Mouse (Mus musculus) frontal cortex, postnatal 25 days (tissue): Measurements from ENCODE around the gene Arhgef19.

Experiments used
- DNase-seq, 2 experiments: peaks; one replicate each; pipeline ENCODE4 v3.0.0; 2022; ENCODE audit warnings: low spot score in 2 of 2

The Arhgef19 gene

DNA sequence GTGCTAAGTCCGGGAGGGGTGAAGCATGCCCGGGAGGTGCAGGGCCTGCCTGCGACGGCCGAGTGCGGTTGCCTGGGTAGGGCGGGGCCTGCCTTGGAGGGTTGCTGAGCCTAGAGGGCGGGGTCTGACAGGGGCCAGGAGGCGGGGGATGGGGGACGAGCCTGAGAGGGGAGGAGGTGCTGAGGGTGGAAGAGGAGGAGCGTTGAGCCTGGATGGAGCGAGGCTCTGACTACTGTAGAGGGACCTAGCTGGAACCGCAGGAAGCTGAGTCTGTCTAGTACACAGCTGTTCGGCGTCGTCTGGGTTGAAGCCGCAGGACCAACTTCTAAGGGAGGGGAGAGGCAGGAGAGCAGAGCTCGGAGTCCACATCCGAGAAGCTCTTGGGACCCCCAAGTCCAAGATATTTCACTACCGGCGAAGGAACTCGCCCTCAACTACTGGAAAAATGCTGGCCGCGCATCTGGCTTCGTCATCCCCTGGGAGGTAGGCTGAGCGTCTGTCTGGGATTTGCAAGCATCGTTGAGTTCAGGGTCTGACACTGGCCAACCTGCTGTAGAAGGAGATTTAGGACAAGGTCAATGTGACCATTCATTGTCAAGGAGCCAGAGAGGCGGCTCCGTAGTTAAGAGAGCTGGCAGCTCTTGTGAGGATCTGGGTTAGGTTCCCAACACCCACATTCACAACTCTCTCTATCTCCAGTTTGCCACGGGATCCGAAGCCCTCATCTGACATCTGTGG, at the start of gene Arhgef19:
Gene Arhgef19 (plus strand): TSS at position 112 of the 738 bp plus-strand sequence.
- no peak for DNase-seq

GRCm38 (mm10) chr4:141191294-141191693, 48.0 kb upstream of the Arhgef19 start:
- no peak for DNase-seq

DNA sequence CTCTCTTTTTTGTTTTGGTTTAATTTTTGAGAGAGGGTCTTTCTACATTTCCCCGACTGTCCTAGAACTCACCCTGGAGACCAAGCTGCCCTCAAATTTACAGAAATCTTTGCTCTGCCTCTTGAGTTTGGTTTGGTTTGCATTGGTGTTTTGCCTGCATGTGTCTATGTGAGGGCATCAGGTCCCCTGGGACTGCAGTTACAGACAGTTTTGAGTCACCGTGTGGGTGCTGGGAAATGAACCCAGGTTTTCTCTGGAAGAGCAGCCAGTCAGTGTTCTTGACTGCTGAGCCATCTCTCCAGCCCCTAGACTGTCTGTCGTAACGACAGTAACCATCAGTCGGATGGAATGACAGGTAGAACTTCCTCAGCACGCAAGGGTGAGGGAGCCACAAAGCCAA, 44.7 kb upstream of the Arhgef19 start:
- no peak for DNase-seq

GRCm38 (mm10) chr4:141196981-141197685, 42.2 kb upstream of the Arhgef19 start:
- DNase-seq, result no peak

GRCm38 (mm10) chr4:141197686-141198035, 41.6 kb upstream of the Arhgef19 start:
- DNase-seq, result no peak

DNA sequence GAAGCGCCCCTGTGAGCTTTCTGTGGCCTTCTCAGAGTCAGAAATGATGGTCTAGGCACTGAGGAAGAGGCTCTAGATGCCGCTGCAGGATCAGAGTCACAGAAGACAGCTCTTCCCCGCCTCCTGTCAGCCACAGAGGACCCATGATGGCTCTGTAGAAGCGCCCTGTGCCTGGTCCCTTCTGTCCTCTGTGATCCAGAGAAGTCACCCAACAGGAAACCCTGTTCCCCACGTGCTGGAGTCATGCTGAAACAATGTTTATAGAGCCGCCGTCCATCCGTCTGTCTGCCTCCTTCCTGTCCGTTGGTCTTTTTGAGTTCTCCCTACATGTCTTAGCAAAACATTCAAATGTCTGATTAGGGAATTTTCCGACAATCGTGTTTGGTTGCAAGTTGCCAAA, 38.4 kb upstream of the Arhgef19 start:
- no peak for DNase-seq

- no peak for DNase-seq
These were observed 37.1 kb upstream of the Arhgef19 start for GRCm38 (mm10) chr4:141202192-141202591.

DNA sequence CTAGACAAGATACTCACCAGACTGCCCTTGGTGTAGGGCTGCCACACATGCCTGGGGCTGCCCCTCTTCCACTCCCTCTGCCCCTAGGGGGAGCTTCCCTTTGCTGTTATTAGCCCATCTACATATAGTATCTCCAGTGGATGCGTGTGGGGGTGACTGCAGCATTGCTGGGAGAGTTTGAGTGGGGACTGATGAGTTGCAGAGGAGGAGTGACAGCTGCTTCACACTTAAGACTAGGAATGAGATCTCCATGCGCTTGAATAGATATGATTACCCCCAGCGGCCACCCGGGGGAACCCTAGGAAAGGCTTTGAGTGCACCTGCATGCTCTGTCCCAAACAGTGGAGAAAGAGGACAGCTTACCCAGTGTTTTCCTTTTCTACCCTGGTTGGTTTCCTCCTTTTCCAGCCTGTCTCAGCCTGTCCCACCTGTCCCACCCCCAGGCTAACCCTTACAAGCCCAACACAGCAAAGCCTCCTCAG, 34.7 kb upstream of the Arhgef19 start:
- peak in 1 of 2 experiments; percentile 26 for DNase-seq

DNA sequence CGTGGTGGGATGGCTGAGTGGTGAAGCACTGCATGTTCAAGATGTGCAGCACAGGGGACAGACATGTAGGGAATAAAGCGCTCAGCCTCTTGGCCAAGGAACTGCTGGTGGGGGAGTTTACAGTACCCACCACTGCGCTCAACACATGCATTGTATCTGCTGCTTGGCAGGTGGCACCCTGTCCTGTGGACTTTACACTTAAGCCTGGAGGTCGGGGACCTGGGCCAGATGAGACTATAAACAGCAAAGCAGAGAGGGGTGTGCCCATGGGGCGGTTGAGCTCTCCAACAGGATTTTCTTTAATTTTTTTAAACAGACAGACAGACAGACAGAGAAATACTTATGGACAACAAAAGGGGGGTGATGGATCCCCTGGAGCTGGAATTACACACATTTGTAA, 32.2 kb upstream of the Arhgef19 start:
- no peak for DNase-seq

DNA sequence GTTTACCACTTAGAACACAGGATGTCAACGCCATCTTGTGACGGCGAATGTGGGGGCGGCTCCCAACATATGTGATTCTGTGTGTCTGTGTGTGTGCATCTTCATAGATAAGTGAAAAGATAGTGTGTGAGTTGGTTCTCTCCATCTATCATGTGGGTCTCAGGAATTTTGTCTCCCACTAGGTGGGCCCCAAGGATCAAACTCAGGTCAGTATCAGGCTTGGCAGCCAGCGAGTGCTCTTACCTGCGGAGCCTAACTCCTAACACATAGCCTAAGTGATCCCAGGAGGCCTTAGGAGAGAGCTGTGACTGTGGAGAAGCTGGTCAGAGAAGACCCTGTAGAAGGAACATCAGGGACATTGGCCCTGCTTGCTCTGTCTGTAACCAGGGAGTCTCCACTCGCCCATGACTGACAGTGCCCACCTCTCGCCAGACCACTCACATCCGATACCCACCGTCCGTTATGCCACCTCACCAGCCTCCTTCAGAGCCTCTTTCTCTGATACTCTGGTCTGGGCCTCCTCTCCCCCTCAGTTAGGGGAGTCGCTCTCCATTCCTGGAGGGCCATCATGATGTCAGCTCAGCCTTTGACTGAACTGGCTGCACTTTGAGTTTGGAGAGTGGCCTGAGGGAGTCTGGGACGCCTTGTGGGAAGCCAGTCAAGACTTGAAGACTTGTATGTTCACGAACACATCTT, 28.6 kb upstream of the Arhgef19 start:
- no peak for DNase-seq

GRCm38 (mm10) chr4:141211646-141212045, 27.7 kb upstream of the Arhgef19 start:
- no peak for DNase-seq

- no peak for DNase-seq
These were observed 26.4 kb upstream of the Arhgef19 start for GRCm38 (mm10) chr4:141212892-141213291.

DNA sequence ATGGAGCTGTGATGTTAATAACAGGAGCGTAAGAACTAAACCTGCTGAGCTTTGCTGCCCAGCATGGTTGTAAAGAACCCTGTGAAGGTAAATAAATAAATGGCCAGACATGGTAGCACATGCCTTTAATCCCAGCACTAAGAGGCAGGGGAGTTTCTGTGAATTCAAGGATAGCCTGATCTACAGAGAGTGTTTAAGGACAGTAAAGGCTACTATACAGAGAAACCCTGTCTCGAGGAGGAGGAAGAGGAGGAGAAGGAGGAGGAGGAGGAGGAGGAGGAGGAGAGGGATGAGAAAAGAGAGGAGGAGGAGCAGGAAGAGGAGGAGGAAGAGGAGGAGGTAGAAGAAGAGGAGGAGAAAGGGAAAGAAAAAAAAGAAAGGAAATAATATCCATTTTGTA, 26.0 kb upstream of the Arhgef19 start:
- no peak for DNase-seq

GRCm38 (mm10) chr4:141213770-141214336, 25.4 kb upstream of the Arhgef19 start, which contains the start of gene Rsg1:
Gene Rsg1 (plus strand): TSS chr4:141213956.
- peak; percentile 88 to 92 for DNase-seq

DNA sequence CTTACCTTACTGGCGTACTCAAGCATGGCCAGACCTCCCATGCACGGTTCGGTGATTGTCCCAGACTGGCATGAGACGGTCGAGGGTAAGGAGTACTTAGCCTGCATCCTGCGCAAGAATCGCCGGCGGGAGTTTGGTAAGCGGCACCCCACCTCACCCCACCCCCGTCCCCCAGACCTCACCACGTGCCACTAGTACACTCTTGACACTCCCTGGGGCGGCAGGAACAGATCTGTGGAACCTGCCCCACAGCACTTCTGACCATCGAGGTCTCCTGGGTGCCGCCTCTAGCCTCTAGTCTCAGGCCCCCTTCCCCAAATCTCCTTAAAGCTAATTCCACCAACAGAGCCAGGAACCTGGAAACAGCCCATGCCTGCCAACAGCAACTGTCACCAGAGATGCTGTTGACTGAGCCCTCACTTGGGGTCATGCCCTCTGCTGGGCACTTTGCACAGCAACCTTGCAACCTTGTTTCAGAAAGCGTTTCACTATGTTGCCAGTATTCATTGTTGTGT, 24.9 kb upstream of the Arhgef19 start:
- no peak for DNase-seq

- no peak for DNase-seq
These were observed 19.6 kb upstream of the Arhgef19 start for GRCm38 (mm10) chr4:141219583-141220213.

DNA sequence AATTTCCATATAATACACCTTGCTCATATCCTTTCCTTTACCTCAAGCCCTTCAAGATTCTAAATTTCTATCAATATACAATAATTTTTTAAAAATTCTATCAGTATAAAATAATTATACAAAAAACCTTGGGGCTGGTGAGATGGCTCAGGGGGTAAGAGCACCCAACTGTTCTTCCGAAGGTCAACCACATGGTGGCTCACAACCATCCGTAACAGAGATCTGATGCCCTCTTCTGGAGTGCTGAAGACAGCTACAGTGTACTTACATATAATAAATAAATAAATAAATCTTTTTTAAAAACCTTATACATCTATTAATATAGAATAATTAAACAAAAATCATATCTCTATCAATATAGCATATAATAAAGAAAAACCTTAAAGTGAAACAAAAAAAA, 17.5 kb upstream of the Arhgef19 start:
- no peak for DNase-seq

DNA sequence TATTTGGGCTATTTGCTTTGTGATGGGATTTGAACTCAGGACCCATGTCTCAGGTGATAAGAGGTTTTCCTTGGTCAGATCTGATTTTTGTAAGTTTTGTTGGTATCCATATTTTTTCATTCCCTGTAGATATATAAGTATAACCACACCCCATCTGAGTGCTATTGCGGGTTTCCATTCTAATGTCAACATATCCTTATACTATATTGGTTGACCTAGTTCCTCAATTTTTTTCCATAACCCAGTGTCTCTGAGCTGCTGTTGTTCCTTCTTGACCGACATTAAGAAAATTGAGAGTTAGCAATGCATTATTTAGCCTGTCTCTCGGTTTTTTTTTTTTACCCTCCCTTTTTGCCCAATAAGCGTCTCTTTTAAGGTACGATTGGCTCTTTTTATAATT, 16.5 kb upstream of the Arhgef19 start:
- no peak for DNase-seq

GRCm38 (mm10) chr4:141228687-141229086, 10.6 kb upstream of the Arhgef19 start:
- no peak for DNase-seq

DNA sequence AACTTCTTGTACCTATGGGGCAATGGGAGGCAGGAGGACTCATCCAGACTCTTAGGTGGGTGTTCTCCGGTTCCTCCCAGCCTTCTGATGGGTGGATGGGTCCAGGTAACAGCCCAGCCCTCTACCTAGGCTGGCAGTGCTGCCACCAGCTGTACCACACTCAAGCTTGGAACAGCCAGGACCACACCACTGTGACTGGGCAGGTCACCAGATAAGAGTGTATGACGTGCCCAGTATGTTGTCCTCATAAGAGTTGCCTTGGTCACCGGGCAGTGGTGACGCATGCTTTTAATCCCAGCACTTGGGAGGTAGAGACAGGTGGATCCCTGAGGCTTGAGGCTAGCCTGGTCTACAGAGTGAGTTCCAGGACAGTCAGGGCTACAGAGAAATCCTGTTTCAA, 6.1 kb upstream of the Arhgef19 start:
- DNase-seq, result no peak

DNA sequence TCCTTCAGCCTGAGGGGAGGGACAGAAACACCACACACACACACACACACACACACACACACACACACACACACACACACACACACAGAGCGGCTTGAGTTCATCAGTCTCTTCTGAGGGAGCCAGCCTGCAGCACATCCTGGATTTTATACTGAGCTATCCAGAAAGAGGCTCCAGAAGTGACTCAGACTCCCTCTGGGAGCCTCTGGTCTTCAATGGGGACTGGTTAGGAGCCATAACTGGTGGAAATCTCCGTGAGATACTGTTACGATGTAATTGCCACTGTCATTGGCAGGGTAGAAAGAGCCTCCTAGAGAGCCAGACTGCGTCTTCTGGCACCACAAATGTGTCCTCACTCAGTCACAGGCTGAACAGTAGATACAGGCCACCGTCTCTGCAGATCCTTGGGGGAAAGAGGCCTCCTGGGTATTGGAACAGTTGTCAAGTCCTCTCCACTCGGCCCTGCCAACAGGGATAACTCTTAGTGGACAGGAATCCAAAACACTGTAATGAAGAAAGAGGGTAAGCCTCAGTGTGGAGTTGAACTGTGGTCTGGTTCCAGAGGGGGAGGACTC, 3.7 kb upstream of the Arhgef19 start:
- DNase-seq, result no peak
